Mouse (Mus musculus): ENCODE data around the gene Hcrtr1. TPM values are rescaled to one million over a fixed set of nuclear protein-coding genes. Genes with fewer than 3 reads are reported as not detected.

Hcrtr1 gene
- total RNA-seq, 1 experiment from 2014 or later, result not detected

DNA sequence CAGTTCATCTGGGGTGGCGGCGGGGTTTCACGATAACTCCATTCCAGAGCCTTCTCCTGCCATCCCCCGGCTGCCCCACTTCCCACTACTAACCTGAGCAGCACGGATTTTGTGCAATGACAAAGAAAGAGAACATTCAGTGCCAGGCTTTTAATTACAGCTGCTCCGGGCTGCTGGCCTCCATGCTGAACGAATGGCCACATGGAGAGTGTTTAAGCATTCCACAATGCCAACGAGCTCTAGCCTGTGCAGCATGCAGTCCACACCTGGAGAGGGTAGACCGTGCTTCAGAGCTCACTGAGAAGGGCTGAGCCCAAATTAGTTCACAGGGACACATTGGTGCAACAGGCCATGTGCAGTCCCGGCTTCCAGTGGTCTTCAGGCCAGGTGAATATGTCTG is 9.1 kb downstream of the Hcrtr1 start:
- no peak for ATAC-seq (ENCODE audit: extremely low read depth, insufficient number of reproducible peaks, low FRiP score, poor library complexity, severe bottlenecking)

DNA sequence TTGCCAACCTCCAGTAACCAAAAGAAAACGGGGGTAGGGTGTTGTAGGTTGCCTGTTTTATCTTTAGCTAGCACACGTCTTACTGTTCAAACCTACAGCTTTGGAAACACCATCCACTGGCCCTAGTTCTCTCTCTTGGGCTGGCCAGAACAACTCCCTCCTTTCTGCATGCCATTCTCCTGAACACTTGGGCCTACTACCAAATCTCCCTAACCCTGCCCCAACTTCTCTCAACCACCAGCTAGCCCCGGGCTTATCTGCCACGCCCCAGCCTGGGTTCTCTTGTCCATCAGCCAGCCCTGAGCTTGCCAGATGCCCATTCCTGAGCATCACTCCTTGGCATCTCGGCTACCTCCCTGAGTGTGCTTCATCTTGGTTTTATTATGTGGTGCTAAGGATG is 10.3 kb downstream of the Hcrtr1 start:
- ATAC-seq (ENCODE audit: extremely low read depth, insufficient number of reproducible peaks, low FRiP score, poor library complexity, severe bottlenecking), result no peak

- no peak for ATAC-seq (ENCODE audit: extremely low read depth, insufficient number of reproducible peaks, low FRiP score, poor library complexity, severe bottlenecking)
These were observed 13.2 kb downstream of the Hcrtr1 start for GRCm38 (mm10) chr4:130125935-130126334.

GRCm38 (mm10) chr4:130125164-130125563 is 14.0 kb downstream of the Hcrtr1 start:
- ATAC-seq (ENCODE audit: extremely low read depth, insufficient number of reproducible peaks, low FRiP score, poor library complexity, severe bottlenecking), result no peak

DNA sequence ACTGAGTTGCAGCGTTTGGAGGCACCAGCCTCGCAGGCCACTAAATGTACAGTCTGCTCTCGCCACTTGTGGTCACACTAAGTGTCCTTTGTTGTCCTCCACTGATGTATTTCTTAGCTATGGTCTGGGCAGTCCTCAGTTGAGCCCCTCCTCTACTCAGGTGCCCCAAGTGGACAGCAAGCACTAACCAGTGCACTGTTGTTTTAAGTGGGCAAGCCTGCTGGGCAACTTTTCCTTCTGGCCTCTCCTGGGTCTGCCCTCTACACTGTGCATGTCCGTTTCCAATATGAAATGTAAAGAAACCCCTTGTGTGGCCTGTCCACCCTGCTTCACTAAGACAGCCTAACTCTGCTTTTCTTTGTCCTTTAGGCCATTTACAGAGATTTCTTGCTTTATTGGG is 15.0 kb downstream of the Hcrtr1 start:
- ATAC-seq (ENCODE audit: extremely low read depth, insufficient number of reproducible peaks, low FRiP score, poor library complexity, severe bottlenecking), result no peak

DNA sequence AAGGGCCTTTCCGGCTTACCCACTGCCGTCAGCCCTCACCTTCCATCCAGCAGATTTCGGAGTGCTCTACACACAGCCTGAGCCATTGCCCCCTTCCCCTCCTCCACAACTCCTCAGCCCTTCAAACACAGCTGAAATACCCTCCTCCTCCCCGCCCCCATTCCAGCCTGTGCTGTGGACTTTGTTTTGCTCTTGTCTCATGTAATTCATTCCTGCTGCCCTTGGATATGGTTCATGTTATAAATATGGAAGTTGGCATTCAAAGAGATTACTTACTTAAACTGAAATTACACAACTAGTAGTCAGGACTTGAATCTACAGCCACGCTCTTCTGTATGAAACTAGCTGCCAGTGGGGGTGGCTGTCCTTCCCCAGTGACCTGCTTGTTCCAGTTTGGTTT is 16.1 kb downstream of the Hcrtr1 start:
- ATAC-seq (ENCODE audit: extremely low read depth, insufficient number of reproducible peaks, low FRiP score, poor library complexity, severe bottlenecking), result no peak

DNA sequence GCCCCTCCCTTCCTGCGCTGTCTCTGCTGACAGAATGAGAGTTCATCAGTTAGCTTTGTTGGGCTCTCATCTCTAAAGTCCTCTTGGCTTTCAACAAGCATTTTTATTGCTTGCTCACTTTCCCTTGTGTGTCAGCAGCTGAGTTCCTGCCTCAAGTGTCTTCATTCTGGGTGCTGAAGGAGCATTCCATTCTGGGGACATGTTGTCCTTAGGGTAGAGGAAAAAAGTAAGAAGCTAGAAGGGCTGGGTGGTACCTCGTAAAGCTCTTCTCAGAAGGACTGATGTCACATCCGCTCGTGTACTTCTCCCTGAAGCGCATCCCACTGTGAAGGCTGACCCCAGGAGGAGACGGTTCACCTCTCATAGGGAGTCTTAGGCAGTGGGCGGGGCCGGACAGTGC is 17.6 kb downstream of the Hcrtr1 start:
- no peak for ATAC-seq (ENCODE audit: extremely low read depth, insufficient number of reproducible peaks, low FRiP score, poor library complexity, severe bottlenecking)

GRCm38 (mm10) chr4:130120752-130121151 is 18.4 kb downstream of the Hcrtr1 start:
- no peak for ATAC-seq (ENCODE audit: extremely low read depth, insufficient number of reproducible peaks, low FRiP score, poor library complexity, severe bottlenecking)

GRCm38 (mm10) chr4:130112732-130113131 is 26.4 kb downstream of the Hcrtr1 start:
- ATAC-seq (ENCODE audit: extremely low read depth, insufficient number of reproducible peaks, low FRiP score, poor library complexity, severe bottlenecking), result peak; percentile 38

GRCm38 (mm10) chr4:130112299-130112698 is 26.9 kb downstream of the Hcrtr1 start:
- ATAC-seq (ENCODE audit: extremely low read depth, insufficient number of reproducible peaks, low FRiP score, poor library complexity, severe bottlenecking), result peak; percentile 38

DNA sequence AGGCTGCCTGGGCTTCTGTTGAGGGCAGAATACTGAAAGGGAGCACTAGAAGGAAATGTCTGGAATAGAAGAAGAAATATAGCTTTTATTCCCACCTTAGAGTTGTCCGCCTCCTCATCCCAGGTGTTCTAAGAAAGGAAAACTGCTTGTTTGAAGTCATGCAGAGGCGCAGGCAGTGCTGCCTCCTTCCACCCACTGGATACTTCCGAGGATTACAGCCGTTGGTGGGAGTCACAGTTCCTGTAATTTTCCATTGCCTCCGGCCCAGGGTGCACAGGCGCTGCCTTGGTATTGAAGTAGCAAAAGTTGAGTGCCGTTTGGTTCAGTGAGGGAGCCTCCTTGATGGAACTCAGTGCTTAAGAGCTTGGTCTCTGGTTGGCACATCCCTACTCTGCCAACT is 29.1 kb downstream of the Hcrtr1 start:
- no peak for ATAC-seq (ENCODE audit: extremely low read depth, insufficient number of reproducible peaks, low FRiP score, poor library complexity, severe bottlenecking)

GRCm38 (mm10) chr4:130109666-130110065 is 29.5 kb downstream of the Hcrtr1 start:
- no peak for ATAC-seq (ENCODE audit: extremely low read depth, insufficient number of reproducible peaks, low FRiP score, poor library complexity, severe bottlenecking)

DNA sequence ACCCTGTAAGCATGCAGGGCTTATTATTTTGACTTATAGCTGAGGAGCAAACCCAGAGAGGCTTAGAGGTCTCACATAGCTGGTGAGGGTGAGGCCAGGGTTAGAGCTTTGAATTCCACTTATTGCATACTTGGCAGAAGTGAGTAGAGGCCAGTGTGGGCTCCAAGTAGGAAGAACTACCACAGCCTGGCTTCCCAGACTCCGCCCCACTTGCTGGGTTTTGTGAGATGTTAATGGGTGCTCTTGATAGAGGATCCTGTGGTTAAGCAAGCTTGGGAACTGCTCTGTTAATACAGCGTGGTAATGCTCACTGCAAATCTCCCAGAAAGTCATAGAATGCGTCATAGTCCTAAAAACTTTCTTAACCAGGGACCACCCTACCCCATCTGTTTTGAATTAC is 30.2 kb downstream of the Hcrtr1 start:
- no peak for ATAC-seq (ENCODE audit: extremely low read depth, insufficient number of reproducible peaks, low FRiP score, poor library complexity, severe bottlenecking)

DNA sequence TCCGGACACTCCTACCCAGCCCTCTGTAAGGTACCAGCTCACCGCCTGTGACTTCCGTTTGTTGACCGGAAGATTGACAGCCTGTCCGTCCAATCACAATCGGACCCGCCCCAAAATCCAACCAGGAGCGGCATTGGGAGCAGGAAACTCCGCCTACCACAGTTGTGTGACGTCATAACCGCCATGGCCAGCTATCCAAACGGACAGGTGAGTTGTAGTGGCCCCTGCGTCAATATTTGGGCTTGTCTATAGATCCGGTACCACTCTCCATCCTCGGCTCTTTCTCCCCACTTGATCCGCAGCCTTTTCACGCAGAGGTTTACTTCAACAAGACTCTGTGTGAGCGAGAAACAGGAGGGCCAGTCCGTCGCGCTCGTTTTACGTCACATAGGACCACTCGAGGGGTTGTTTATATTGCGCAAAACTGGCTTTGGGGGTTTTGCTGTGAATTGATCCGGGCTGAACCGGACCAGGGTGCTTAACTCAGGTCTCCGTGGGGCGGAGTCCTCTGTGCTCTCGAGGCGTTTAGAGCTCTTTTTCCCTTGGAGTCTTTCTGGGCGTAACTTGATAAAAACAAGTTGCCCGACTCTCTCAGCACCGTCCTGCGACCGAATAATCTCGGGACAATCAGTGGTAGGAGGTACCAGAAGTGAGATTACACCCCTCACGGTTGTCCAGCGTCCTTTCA is 31.6 kb downstream of the Hcrtr1 start:
- ATAC-seq (ENCODE audit: extremely low read depth, insufficient number of reproducible peaks, low FRiP score, poor library complexity, severe bottlenecking), result peak; percentile 96

GRCm38 (mm10) chr4:130107065-130107443 is 32.1 kb downstream of the Hcrtr1 start:
- ATAC-seq (ENCODE audit: extremely low read depth, insufficient number of reproducible peaks, low FRiP score, poor library complexity, severe bottlenecking), result peak; percentile 63

- no peak for ATAC-seq (ENCODE audit: extremely low read depth, insufficient number of reproducible peaks, low FRiP score, poor library complexity, severe bottlenecking)
These were observed 34.6 kb downstream of the Hcrtr1 start for GRCm38 (mm10) chr4:130104584-130104983.

- no peak for ATAC-seq (ENCODE audit: extremely low read depth, insufficient number of reproducible peaks, low FRiP score, poor library complexity, severe bottlenecking)
These were observed 35.5 kb downstream of the Hcrtr1 start for GRCm38 (mm10) chr4:130103632-130104031.

DNA sequence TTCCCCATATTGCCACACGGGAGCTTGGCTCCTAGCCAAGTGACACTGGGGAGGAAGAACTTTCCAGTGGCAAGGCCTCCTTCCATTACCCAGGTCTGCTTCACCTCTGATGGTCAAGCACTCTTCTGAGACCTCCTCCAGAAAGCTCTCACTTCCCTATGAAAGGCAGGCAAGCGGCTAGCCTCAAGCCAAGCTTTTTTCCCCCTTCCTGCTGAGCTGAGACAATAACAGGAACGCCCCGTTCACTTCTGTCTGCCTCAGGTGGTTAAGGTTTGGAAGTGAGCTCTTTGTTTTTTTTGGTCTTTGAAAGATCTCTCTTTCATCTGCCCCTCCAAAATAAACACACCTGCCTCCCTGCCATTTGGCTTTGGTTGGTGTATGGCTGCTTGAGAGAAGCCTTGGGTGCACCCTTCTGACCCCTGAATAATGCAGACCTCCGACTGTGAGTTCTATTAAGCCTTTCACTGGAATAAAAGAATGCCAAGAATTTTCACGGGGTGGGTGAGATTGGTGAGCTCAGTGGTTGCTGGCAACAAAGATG is 37.0 kb downstream of the Hcrtr1 start, which contains the start of gene Pef1:
Gene Pef1 (plus strand): TSS at position 448 of the 541 bp plus-strand sequence.
- ATAC-seq (ENCODE audit: extremely low read depth, insufficient number of reproducible peaks, low FRiP score, poor library complexity, severe bottlenecking), result no peak

DNA sequence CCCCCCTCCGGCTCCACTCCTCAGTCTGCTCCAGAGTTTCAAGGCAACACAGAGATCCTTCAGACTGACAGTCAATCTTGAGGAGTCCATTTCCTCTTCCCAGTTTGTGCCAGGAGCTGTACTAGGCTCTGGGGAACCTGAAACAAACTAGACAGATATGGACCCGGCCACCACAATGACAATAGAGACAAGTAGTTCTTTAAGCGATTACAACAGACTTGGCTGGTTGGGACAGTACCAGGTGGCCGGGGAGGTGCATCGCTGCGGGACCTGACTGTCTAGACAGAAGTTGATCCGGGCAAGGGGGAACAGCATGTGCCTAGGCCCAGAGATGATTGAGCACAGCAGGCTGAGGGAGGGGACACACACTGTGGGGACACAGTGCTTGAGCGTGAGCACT is 38.0 kb downstream of the Hcrtr1 start:
- ATAC-seq (ENCODE audit: extremely low read depth, insufficient number of reproducible peaks, low FRiP score, poor library complexity, severe bottlenecking), result no peak

- ATAC-seq (ENCODE audit: extremely low read depth, insufficient number of reproducible peaks, low FRiP score, poor library complexity, severe bottlenecking), result no peak
These were observed 44.0 kb downstream of the Hcrtr1 start for GRCm38 (mm10) chr4:130095137-130095536.

DNA sequence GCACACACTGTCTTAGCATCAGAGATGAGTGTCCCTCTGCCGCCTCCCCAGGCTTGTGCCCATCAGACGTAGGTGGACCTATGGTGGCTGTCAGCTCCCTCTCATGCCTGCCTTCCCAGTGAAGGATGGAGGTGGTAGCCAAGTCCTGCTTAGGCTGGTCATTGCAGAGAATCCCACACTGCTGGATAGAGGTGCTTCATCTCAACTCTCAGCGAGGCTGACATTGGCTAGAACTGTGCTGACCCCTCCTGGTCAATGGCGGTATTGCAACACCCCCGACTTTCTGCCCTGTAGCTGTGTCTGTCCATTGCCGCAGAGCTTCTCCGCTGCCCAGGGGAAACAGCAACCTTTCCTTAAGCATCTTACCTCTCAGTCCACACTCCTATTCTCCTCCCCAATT is 51.9 kb downstream of the Hcrtr1 start:
- ATAC-seq (ENCODE audit: extremely low read depth, insufficient number of reproducible peaks, low FRiP score, poor library complexity, severe bottlenecking), result peak; percentile 62

Data from neutrophil, adult 5-6 weeks (primary cell).